Mouse (Mus musculus) C2C12 (cell line): ENCODE data around the gene Auh.

Source experiments
- CEBPB ChIP-seq: IDR thresholded peaks from one replicate; pipeline ENCODE4 v1.6.1; 2011; ENCODE audit warnings: low read depth, mild to moderate bottlenecking, control low read depth, moderate library complexity
- CTCF ChIP-seq: IDR thresholded peaks from one replicate; pipeline ENCODE4 v1.5.1; 2011; ENCODE audit not compliant: control insufficient read depth, insufficient read depth, insufficient read length
- MYOD1 ChIP-seq: IDR thresholded peaks from one replicate; pipeline ENCODE4 v1.6.1; 2011; ENCODE audit warnings: low read depth; ENCODE audit not compliant: control insufficient read depth, insufficient read length
- MYOG ChIP-seq: IDR thresholded peaks from one replicate; pipeline ENCODE4 v1.6.1; 2011; ENCODE audit not compliant: control insufficient read depth, insufficient read length; ENCODE audit errors: extremely low read depth

- TF ChIP-seq CTCF (no peak), MYOG (no peak), CEBPB (no peak), MYOD1 (no peak)
Observed at GRCm38 (mm10) chr13:52806029-52806428, 123.5 kb downstream of the Auh start.
